Mouse (Mus musculus) lung, postnatal 0 days (tissue): ENCODE data around the gene Fgfbp1.

Experiments used
- CTCF ChIP-seq: IDR thresholded peaks from 2 replicates; pipeline ENCODE4 v1.5.1; 2016; ENCODE audit warnings: antibody characterized with exemption, mild to moderate bottlenecking
- EP300 ChIP-seq: IDR thresholded peaks from 2 replicates; pipeline ENCODE4 v1.6.1; 2016; ENCODE audit warnings: antibody characterized with exemption, mild to moderate bottlenecking, control low read depth

DNA sequence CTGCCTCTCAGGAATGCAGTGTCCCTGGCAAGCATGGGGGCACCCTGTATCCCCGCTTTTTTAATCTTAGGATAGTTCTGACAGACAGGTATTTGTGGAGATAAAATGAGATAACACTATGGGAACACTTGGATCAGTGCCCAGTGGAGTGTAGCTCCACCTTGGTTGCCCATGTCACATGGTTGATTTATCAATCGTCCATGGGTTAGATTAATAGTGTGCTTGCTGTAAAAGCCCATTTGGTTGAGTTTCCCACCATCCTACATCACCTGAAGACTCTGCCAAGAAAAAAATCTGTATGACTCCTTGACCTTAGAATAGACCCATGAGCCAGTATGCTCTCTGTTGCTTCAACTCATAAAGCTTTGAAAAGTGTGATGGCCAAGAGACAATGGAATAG lies 11.0 kb downstream of the Fgfbp1 start:
- TF ChIP-seq CTCF, result no peak
- TF ChIP-seq EP300, result no peak
